Mouse (Mus musculus) c-Kit-positive CD71-positive TER-119-positive erythroid progenitor cells, embryonic 14.5 days (primary cell): ENCODE measurements around the gene Arhgap23.
A peak's percentile ranks its signal among the peaks of the same experiment; 100 is the strongest.

Experiments
- DNase-seq: peaks from one replicate; pipeline ENCODE4 v3.0.0-alpha.2; 2013; ENCODE audit warnings: low spot score

Arhgap23 gene

DNA sequence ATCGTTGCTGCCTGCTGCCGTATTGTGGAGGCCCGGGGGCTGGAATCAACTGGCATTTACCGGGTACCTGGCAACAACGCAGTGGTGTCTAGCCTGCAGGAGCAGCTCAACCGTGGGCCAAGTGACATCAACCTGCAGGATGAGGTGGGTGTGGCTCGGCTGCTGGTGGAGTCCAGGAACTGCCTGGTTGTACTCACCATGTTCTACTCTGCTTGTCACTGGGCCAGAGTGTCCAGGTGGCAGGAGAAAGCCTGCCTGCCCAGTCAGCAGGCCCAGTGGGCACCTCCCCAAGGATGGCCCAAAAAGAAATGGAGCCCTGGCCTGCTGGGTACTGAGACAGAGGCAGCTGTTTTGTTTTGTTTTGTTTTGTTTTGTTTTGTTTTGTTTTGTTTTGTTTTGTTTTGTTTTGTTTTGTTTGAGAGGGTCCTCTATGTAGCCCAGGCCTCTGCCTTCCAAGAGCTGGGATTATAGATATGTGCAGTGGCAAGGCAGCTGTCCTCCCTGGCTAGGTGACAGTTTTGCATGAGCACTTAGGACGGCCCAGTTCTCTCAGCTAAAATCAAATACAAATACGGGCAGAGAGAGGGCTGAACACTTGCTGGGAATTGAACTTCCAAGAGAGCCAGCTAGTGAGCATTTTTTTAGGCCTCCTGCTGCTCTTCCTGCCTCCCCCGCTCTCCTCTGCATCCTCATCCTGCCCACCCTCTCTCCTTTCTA, 51.3 kb downstream of the Arhgap23 start:
- DNase-seq = no peak

DNA sequence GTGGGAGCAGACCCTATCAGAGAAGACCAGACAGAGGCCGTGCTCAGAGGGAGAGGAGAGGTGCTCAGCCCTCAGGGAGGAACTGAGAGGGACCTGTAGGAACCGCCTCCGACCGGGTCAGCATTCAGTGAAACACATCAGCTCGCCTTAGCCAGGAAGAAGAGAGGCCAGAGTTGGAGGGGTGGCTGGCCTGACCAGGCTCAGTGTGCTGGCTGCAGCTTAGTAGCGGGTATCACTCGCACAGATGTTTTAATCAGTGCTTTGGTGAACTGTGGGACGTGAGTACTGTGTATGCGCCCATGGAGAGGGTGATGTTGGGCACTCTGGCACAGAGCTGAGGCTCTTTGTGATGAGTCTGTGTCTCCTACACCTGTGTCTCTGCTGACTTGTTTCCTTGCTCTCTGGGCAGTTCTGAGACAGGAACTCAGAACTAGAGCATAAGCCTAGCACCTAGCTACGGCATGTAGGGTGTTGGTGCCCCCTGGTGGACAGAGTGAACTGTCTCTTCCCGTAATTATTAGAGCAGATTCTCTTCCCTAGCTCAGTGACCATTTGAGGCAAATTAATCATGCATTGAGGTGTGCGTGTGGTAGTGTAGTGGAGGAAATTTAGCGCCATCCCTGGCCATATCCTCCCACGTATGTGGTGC, 53.4 kb downstream of the Arhgap23 start:
- DNase-seq = peak; percentile 84

GRCm38 (mm10) chr11:97469828-97470227, 54.5 kb downstream of the Arhgap23 start:
- no peak for DNase-seq

DNA sequence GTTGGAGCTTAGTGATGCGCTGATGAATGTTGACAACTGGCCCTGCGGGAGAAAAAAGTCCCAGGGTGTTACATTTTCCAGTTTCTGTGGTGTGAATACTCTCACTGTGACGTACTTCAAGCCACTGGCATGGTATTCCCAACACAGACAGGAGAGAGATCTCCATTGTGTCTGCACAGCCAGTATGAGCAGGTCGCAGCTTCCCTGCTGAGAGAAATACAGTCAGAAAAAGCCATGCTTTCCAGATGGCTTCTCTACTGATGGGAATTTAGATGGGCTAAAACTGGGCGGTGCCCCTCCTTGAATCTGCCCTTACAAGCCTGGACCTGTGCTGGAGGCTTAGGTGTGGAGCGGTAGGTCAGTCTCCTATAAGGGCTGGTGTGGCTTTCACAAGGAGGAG, 55.9 kb downstream of the Arhgap23 start:
- no peak for DNase-seq

DNA sequence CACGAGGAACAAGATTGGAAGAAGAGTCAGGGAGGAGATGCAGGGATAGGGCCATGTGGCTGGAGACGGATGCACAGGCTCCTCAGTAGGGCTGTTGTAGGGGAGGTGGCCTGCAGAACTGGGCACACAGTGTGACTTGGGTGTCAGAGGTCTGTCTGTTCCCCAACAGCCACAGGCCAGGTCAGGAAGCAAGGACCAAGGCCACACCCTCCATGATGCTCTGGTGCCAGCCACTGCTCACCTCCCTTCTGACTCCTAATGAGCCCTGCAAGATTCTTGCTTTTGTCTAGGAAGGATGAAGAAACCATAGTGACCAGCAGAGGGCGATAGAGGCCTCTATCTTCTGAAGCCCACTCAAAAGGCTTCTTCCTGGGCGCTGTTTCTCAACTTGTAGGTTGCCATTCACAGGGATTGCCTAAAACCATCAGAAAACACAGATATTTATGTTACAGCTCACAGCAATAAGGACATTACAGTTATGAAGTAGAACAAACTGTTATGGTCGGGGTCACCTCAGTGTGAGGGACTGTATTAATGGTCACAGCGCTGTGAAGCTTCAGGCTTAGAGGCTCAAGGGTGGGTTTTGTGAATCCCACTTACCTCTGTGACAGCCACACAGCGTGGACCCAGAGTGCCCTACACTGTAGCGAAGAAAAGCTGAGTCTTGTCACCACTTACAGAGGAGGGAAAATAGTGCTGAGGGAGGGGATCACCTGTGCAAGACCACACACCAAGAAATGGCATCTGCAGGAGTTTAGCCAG, 61.2 kb downstream of the Arhgap23 start:
- DNase-seq = peak; percentile 62

DNA sequence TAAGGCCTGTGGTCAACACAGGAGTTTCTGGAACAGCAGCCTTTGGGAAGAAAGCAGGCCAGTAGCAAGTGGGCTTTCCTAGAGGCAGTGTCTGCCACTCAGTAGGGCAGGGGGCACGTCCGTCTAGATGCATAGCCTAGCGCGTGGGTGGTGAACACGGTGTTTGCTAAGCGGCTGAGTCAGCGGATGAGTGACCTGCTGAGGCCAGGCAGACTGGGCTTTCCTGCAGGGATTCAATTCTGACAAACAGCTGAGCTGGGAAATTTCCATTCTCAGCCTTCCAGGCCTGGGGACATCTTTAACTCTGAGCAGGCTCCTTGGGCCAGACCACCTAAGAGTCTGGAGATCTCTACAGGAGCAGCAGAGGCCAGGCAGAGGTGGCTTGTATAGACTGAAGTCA, 62.1 kb downstream of the Arhgap23 start:
- no peak for DNase-seq

DNA sequence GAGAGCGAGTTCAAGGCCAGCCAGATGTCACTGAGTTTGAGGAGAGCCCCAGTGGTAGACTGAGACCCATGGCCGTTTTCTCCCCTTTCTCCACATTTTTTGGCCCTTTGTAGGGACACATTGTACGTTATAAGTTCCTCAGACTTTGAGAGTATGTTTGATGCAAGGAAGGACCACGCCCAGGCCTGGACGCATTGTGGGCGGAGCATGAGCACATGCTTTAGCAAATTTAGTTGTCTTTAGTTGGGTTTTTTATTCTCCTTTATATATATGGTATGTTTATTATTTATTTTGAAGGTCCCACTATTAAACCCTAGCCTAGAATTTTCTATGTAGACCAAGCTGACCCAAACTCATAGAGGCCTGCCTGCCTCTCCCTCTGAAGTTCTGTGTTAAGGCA, 63.0 kb downstream of the Arhgap23 start:
- DNase-seq = no peak

- DNase-seq = no peak
These were observed 63.8 kb downstream of the Arhgap23 start for GRCm38 (mm10) chr11:97479085-97479484.

DNA sequence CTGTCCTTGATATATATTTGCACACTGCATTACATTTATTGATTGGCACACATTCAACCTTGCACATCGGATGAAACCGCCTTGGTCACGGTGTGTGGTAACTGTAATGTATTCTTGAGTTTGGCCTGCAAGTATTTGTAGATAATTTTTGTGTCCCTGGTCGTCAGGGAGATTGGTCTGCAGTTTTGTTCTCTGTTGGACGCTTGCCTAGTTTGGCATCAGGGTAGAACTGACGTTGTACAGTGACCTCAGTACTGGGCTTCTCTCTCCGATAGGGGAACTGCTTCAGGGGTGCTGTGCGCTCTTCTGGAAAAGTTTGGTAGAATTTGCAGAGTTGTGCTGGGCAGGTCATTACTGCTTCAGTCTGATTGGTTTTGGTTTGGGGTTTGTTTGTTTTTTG, 64.5 kb downstream of the Arhgap23 start:
- DNase-seq = no peak

DNA sequence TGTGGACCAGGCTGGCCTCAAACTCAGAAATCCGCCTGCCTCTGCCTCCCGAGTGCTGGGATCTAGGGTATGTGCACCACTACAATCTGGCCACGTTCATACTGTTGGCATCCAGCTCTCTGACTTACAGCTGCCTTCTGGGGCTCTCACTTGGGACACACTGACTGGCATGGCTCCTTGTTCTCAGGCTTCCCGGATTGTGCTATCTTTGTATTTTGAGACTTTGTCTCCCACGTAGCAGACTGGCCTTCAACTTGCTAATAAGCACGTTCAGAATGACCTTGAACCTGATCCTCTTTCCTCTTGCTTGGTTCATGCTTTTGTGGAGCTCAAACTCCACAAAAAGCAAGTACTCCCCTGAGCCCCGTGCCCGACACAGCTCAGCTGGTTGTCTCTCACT, 70.3 kb downstream of the Arhgap23 start:
- no peak for DNase-seq

- DNase-seq = no peak
These were observed 72.3 kb downstream of the Arhgap23 start for GRCm38 (mm10) chr11:97487656-97488055.

GRCm38 (mm10) chr11:97489589-97490324, 74.4 kb downstream of the Arhgap23 start:
- peak; percentile 70 for DNase-seq

GRCm38 (mm10) chr11:97491640-97492039, 76.3 kb downstream of the Arhgap23 start:
- DNase-seq = no peak

DNA sequence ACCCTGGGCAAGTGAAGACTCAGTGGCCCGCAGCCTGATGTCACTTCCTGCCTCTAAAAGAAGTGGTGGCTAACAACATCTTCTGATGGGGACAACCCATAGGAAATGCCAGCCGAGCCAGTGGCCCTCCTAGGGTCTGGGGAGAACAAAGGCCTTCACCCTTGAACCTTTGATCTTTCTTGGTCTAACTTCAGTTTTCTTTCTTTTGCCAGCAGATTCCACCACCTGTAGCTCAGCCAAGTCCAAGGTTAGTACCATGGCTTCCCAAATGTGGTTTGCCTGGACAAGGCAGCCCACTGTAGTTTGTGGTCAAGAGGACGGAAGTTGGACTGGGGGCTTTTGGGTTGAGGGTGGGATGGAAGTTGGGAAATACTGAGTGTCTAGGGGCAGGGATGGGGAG, 77.5 kb downstream of the Arhgap23 start:
- no peak for DNase-seq

DNA sequence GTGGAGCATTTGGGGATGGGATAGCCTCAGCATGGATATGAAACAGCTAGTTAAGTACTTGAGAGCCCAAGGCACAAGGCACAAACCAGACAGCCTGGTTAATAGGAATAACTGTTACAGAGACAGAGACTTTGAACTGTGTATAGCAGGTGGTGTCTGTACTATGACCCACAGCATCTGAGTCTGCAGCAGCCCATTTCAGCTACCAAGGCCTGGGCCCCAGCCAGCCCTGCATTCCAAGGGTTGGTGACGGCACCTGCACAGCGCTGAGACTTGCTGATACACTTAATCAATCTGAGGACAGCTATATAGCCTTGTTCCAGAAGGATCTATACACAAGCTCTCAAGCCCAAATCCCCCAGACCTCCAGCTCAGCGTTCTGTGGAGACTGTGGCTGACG, 82.2 kb downstream of the Arhgap23 start:
- no peak for DNase-seq

GRCm38 (mm10) chr11:97499865-97500719, 84.8 kb downstream of the Arhgap23 start, which contains the start of gene 4933428G20Rik:
4933428G20Rik (minus strand) TSS chr11:97500340.
- no peak for DNase-seq

DNA sequence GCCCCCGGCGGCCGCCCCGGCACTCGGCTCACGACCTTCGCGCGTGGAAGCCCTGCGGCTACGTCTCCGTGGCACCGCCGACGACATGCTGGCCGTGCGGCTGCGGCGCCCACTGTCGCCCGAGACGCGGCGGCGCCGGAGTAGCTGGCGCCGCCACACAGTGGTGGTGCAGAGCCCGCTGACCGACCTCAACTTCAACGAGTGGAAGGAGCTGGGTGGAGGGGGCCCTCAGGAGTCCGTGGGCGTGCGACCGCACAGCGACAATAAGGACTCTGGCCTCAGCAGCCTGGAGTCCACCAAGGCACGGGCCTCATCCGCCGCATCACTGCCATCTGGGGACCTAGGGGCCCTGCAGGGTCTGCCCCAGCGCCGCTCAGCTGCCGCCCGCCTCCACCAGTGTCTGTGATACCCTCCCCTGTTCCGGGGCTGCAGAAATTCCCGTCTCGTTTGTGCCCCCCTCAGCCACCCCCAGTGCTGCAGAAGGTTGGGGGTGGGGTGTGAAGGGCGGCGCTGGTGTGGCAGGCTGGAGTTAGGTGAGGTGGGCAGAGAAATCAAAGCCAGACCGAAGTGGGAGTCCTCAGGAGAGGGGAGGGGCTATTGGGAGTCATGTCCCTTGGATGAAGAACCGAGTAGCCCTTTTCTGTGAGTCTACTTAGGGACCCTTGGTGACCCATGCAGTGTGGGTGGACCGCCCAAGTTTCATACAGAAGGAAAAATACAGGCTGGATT, 85.6 kb downstream of the Arhgap23 start:
- no peak for DNase-seq

DNA sequence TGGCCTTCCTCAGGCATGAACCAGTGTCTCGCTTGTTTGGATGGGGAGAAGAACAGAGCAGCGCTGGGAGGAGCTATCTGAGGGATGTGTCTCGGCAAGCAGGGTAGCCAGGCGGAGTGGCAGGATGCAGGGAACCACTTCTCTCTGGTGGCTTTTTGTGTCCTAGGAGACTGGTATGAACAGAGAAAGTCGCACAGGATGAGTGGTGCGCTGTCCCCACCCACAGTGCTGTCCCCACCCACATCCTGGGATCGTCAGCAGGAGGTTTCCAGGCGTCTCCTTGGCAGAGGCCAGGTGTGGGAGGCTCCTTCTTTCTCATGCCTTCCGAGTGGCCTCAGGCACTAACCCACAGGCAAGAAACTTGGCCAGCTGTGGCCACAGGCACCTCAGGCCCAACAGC, 87.0 kb downstream of the Arhgap23 start:
- DNase-seq = no peak

GRCm38 (mm10) chr11:97502846-97503245, 87.5 kb downstream of the Arhgap23 start:
- no peak for DNase-seq

DNA sequence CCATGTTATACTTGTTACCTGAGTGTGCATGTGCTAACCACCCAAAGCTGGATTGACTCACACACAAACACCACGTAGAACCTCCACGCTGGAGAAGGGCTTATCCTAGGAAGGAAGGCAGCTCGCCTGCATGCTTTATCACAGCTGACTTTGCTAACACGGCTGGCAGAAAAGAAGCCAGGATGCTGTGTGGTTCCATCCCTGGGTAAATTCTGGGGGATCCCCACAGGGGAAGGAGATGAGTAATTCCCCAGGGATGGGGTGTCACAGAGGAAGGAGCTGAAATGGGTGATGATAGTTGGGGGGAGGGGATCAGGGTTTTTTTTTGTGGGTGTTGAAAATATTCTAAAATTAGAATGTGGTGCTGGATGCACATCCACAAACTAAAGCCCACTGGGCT, 90.5 kb downstream of the Arhgap23 start:
- DNase-seq = no peak

DNA sequence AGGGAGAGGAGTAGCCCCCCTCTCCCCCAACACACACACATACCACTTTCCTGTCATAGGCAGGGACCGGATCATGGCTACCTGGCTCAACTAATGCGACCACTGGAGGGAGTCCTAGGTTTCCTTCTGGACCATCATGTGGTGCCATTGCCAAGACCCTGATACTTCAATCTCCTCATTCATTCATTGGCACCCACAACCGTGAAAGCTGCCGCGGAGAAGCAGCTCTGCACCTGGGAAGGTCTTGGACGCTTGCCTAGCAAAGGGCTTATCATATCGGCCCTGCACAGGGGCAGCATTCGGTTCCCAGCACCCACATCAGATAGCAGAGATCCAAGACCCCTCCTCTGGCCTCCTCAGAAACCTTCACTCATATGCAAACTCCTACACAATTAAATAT, 91.0 kb downstream of the Arhgap23 start:
- no peak for DNase-seq
